Mouse (Mus musculus) spleen, adult 2 months (tissue): ENCODE results near the gene Ly6f.

Experiments
- CTCF ChIP-seq: fragments of 200-500 bp; IDR thresholded peaks from 2 replicates; pipeline ENCODE4 v1.5.1; 2011; ENCODE audit warnings: mild to moderate bottlenecking, inconsistent platforms; ENCODE audit not compliant: insufficient read depth, insufficient read length, insufficient replicate concordance; ENCODE audit errors: extremely low read depth
- POLR2A ChIP-seq: fragments of 200-500 bp; IDR thresholded peaks from 2 replicates; pipeline ENCODE4 v1.6.1; 2011; ENCODE audit warnings: low read depth, low read length, inconsistent platforms

DNA sequence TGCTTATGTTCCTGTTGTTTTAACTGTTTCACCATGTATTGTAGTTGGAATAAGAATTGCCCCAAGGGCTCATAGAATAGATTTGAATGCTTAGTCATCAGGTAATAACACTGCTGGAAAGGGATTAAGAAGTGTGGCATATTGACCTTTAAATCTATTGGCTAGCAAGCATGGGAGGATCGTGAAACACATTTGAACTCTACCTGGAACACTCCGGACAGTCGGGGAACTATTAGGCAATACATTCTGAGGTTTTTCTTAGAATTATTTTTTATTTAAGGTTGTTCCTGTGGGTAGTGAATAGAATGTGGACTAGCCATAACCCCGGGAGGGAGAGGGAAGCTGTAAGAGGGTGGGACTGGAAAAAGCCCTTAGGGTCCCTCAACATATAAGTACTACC is 41.0 kb downstream of the Ly6f start:
- TF ChIP-seq CTCF, result no peak
- no peak for TF ChIP-seq POLR2A
